Mouse (Mus musculus) right cerebral cortex, postnatal 14 days (tissue): Measurements from ENCODE around the gene Rps19.
A peak's percentile ranks its signal among the peaks of the same experiment; 100 is the strongest.

Experiments used
- DNase-seq: peaks from one replicate; pipeline ENCODE4 v3.0.0; 2022

The Rps19 gene

DNA sequence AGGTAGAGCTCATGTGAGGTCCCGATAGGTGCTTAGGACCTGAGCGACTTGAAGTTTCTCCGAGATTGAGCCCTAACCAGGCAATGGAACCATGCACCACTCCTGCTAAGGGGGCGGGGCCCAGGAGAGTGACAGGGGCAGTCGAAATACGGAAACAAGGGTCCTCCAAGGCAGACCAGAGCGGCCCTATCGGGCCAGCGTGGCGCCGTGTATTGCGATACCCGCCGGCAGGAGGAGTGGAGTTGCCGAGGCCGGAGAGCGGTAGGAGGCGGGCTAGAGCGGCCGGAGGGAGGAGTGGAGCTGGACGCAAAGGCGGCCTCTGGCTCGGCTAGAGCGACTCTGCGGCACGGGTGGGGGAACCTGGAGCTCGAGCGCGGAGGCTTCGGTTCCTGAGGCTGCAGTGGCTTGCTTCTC is 19.9 kb downstream of the Rps19 start:
- peak; percentile 96 for DNase-seq

DNA sequence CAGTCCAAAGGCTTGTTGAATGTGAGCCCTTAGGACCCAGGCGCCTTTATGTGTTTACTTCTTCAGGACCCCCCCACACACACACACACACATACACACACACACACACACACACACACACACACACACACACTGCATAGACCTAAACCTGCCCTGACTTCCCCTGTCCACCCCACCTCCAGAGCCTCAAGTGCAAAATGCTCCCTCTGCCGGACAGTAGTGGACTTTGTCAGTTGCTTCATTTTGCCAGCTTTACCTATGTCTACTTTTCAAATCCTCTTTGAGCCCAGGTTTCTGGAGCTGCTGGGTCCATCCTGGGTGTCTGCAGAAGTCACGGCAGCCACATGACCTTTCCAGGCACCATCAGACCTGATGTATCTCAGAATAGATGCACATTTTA is 20.8 kb downstream of the Rps19 start:
- peak; percentile 55 for DNase-seq

GRCm38 (mm10) chr7:24906551-24906950 is 22.4 kb downstream of the Rps19 start:
- DNase-seq = no peak

DNA sequence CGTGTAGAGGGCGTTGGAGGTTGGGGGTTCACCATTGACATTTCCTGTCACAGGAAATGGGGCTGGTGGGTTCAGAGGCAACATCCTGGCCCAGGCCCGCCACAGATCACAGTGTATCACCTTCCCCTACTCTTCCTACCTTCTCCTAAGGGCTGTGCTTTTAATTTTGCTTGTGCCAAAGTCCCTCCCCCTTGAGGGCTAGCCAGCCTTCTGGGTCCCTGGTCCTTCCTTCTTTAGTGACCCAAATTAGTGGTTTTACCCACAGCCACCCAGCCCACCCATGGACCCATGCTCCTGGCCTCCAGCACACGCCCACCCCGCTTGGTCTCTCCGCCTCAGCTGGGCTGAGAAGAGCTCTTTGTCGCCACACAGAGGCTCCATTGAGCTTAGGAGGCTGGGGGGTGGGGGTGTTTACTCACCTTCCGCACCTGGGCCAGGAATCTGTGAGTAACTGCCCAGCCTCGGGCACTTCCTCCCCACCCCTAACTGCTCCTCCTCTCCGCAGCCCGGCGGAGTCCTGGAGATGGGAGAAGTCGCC is 23.1 kb downstream of the Rps19 start:
- no peak for DNase-seq

GRCm38 (mm10) chr7:24912480-24912879 is 28.3 kb downstream of the Rps19 start:
- DNase-seq = no peak

DNA sequence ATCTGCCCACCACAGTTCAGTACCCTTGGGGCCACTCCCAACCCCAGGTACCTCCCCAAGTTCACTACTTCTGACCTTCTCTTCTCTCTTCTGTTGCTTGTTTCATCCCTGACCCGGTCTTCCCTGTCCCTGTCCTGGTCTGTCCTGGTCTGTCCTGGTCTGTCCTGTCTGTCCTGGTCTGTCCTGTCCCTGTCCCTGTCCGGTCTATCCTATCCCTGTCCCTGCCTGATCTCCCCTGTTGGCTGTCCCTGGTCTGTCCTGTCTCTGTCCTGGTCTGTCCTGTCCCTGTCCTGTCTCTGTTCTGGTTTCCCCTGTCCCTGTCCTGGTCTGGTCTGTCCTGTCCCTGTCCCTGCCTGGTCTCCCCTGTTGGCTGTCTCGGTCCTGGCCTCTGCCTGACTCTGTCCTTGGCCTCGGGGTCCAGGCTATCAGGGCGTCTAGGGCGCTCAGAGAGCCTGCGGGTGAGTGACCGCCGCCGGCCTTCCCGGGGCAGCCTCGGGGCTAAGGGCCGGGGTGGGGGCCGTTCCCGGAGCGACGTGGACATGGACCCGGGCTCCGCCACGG is 34.7 kb downstream of the Rps19 start:
- no peak for DNase-seq

- no peak for DNase-seq
These were observed 35.6 kb downstream of the Rps19 start for GRCm38 (mm10) chr7:24919728-24920127.

DNA sequence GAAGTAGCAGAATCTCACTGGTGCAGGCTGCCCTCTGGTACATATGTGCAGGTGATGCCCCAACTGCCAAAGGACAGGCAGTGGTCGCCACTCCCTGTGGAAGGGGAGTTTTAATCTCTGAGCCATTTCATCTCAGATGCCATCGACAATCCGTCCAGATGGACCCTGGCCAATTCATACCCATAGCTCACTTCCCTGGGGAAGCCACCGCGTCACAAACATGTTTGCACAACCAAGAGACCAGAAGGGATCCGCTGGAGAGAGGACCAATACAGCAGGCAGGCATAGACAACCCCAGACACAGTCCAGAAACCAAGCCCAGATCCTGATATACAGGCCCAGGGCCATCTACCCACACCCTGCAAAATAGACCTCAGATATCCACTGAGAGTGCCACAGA is 46.3 kb downstream of the Rps19 start:
- no peak for DNase-seq

- no peak for DNase-seq
These were observed 47.5 kb downstream of the Rps19 start for GRCm38 (mm10) chr7:24931651-24932050.
